Mouse (Mus musculus) midbrain, embryonic 11.5 days (tissue): ENCODE results near the gene Txnl4b. TPM values are rescaled to one million over a fixed set of nuclear protein-coding genes. Genes with fewer than 3 reads are reported as not detected.

Experiments
- ATAC-seq: fragments of 200-750 bp; cut with Nextera tagmentation; 2 replicates; pipeline ENCODE4 v1.8.0; 2017; ENCODE audit warnings: moderate TSS enrichment, moderate library complexity; ENCODE audit not compliant: low FRiP score
- DNase-seq: peaks from one replicate; pipeline ENCODE4 v3.0.0; 2015; ENCODE audit warnings: low spot score; ENCODE audit errors: missing footprints
- H3K27ac ChIP-seq: fragments of 300-500 bp; sonication (generic); 2 replicates; pipeline ENCODE4 v1.5.1; 2014; ENCODE audit warnings: low read depth, low read length
- H3K27me3 ChIP-seq: fragments of 300-500 bp; sonication (generic); 2 replicates; pipeline ENCODE4 v1.6.1; 2014; ENCODE audit warnings: mild to moderate bottlenecking, low read length, moderate library complexity, mixed read lengths; ENCODE audit not compliant: control insufficient read depth, insufficient read depth
- H3K36me3 ChIP-seq: fragments of 300-500 bp; sonication (generic); 2 replicates; pipeline ENCODE4 v1.6.1; 2014; ENCODE audit warnings: mild to moderate bottlenecking, low read length, moderate library complexity, mixed read lengths; ENCODE audit not compliant: control insufficient read depth, insufficient read depth
- H3K4me1 ChIP-seq: fragments of 300-500 bp; sonication (generic); 2 replicates; pipeline ENCODE4 v1.6.1; 2014; ENCODE audit warnings: low read length; ENCODE audit not compliant: control insufficient read depth, insufficient read depth
- H3K4me2 ChIP-seq: fragments of 300-500 bp; sonication (generic); 2 replicates; pipeline ENCODE4 v1.6.1; 2014; ENCODE audit warnings: mild to moderate bottlenecking, moderate library complexity
- H3K4me3 ChIP-seq: fragments of 300-500 bp; sonication (generic); 2 replicates; pipeline ENCODE4 v1.5.1; 2014; ENCODE audit warnings: low read depth, low read length
- H3K9ac ChIP-seq: fragments of 300-500 bp; sonication (generic); 2 replicates; pipeline ENCODE4 v1.6.1; 2014; ENCODE audit warnings: low read length
- H3K9me3 ChIP-seq: fragments of 300-500 bp; sonication (generic); 2 replicates; pipeline ENCODE4 v1.6.1; 2016; ENCODE audit warnings: low read length; ENCODE audit not compliant: control insufficient read depth
- WGBS: fragments of 180-500 bp; shearing (Covaris S2); extraction: QIAGEN DNeasy Blood & Tissue Kit; methylation state at CpG from one replicate; pipeline ENCODE4 v1.1.7; 2014; 5-methylcytosine and 5-hydroxymethylcytosine counted together
- polyA plus RNA-seq: library from polyadenylated mRNA; unstranded; fragments of >200 nt; fragmentation: Nextera tagmentation; extraction: Ambion mirVana; gene quantifications from 2 replicates; pipeline ENCODE4 v1.2.1, GENCODE M21; 2014

The Txnl4b gene
- polyA plus RNA-seq, 1 experiment from 2014 or later, result 31.4 TPM

- no peaks in the 10 kb centered on the region for H3K36me3 ChIP-seq
- H3K4me1 ChIP-seq, result no peaks in the 10 kb centered on the region
- 66% methylated on average over 27 of the region's 27 CpGs for WGBS
- H3K27ac ChIP-seq, result no peak within 1 kb of the TSS
- H3K4me2 ChIP-seq, result no peak within 1 kb of the TSS
- H3K9ac ChIP-seq, result no peak within 1 kb of the TSS
- DNase-seq, result no peak
- no peaks in the 10 kb centered on the region for H3K27me3 ChIP-seq
- H3K9me3 ChIP-seq, result 0 out of 2 replicates have a peak, but pooled peaks cover under 1% of the 10 kb centered on the region
- H3K4me3 ChIP-seq, result no peak within 1 kb of the TSS
- ATAC-seq, result no peak
Measured at GRCm38 (mm10) chr8:109614243-109615210, 48.8 kb downstream of the Txnl4b start, which contains the start of gene Pkd1l3. Pkd1l3 (plus strand) TSS chr8:109614517.

- no peak for DNase-seq
- ATAC-seq, result no peak
- Histone ChIP-seq H3K9me3 (0 out of 2 replicates have a peak, but pooled peaks cover 3% of the 10 kb centered on the region), H3K9ac (no peak overlapping the region), H3K27ac (no peak overlapping the region), H3K4me2 (no peak overlapping the region), H3K4me1 (no peaks in the 10 kb centered on the region), H3K36me3 (no peaks in the 10 kb centered on the region), H3K4me3 (no peak overlapping the region), H3K27me3 (no peaks in the 10 kb centered on the region)
- WGBS, result 84% methylated on average over 3 of the region's 3 CpGs
Measured at GRCm38 (mm10) chr8:109615569-109615968, 49.9 kb downstream of the Txnl4b start.

Other genes starting within 250 kb of the Txnl4b start
- gene Pmfbp1, start 71.9 kb upstream of the Txnl4b start, polyA plus RNA-seq, result 3.1 TPM in 2 replicates
- 18.7 and 22.0 TPM in 2 replicates for gene Dhx38, start within 50 bp of the Txnl4b start, polyA plus RNA-seq
- gene Hp, start 13.3 kb downstream of the Txnl4b start, polyA plus RNA-seq, result 0.33 and 0.34 TPM in 2 replicates
- gene Dhodh, start 42.8 kb downstream of the Txnl4b start, polyA plus RNA-seq, result 38.5 and 44.9 TPM in 2 replicates
- 0.20 and 0.36 TPM in 2 replicates for gene Pkd1l3, start 48.6 kb downstream of the Txnl4b start, polyA plus RNA-seq
- 182 and 187 TPM in 2 replicates for gene Ist1, start 127.4 kb downstream of the Txnl4b start, polyA plus RNA-seq
- 50.9 and 52.4 TPM in 2 replicates for gene Zfp821, start 139.7 kb downstream of the Txnl4b start, polyA plus RNA-seq
- gene Atxn1l, start 171.8 kb downstream of the Txnl4b start, polyA plus RNA-seq, result 4.9 and 5.4 TPM in 2 replicates
- 41.6 and 47.3 TPM in 2 replicates for gene Ap1g1, start 212.7 kb downstream of the Txnl4b start, polyA plus RNA-seq